Mouse (Mus musculus): Measurements from ENCODE around the gene Aox4. TPM values are rescaled to one million over a fixed set of nuclear protein-coding genes. Genes with fewer than 3 reads are reported as not detected.

Aox4 gene
- polyA plus RNA-seq, 1 experiment from 2014 or later = 2.7 TPM

DNA sequence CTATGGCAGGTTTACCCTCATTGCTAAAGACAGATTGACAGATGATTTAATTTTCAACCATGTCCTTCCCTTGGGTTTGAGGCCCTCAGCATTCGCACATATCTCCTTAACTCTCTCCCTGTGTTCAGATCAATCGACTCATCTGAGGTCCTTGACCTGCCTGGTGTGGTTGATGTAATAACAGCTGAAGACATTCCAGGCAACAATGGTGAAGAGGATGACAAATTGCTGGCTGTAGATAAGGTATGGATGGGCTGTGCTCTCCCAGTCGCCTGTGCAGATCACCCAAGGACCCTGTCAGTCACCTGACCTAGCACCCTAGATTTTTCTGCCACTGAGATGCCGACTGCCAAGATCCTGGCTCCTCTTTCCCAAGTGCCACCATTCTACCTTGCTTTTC lies 99.7 kb downstream of the Aox4 start:
- no peaks in the 10 kb centered on the region for H3K9me3 ChIP-seq
- no peaks in the 10 kb centered on the region for H3K36me3 ChIP-seq
- H3K4me1 ChIP-seq = peaks cover 16% of the 10 kb centered on the region
- H3K27me3 ChIP-seq (ENCODE audit: insufficient read depth, poor library complexity, severe bottlenecking) = peaks cover 14% of the 10 kb centered on the region; the same call in 1 of the 2 replicates
- 25% methylated on average over 4 of the region's 4 CpGs for WGBS
- H3K4me3 ChIP-seq = no peak overlapping the region
- H3K27ac ChIP-seq = no peak overlapping the region
- peak; percentile 60 for DNase-seq (ENCODE audit: low spot score)

DNA sequence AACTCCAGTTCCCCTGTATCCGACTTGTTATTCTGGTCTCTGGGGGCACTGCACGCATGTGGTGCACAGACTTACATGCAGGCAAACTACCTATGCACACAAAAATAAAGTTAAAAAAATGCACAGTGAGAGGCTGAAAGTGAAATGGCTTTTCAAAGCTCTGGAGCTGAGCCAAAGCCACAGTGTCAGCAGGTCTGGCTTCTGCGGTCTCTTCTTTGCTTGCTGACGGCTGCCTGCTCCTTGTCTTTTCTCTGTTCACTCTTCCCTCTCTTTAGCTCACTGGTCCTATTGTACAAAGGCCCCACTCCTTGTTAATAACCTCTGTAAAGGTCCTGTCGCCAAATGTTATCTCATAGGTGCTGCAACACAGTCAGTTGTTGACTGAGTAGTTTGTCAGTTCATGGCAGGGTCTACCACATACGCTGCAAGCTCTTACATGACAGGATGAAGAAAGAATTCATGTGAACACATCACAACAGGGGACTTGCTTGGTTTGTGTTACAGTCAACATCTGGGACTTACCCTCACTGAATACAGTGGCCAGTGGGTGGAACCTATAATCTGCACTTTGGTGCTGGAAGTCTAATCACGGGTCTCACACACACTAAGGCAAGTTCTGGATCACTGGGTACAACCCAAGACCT lies 101.1 kb downstream of the Aox4 start:
- Histone ChIP-seq H3K4me3 (no peak overlapping the region), H3K36me3 (no peaks in the 10 kb centered on the region), H3K9me3 (no peaks in the 10 kb centered on the region), H3K4me1 (peaks cover 8% of the 10 kb centered on the region; the same call in 1 of the 2 replicates), H3K27me3 (ENCODE audit: insufficient read depth, poor library complexity, severe bottlenecking) (peaks cover 14% of the 10 kb centered on the region; the same call in 1 of the 2 replicates), H3K27ac (no peak overlapping the region)
- DNase-seq (ENCODE audit: low spot score) = no peak
- WGBS = 64% methylated on average over 7 of the region's 7 CpGs

DNA sequence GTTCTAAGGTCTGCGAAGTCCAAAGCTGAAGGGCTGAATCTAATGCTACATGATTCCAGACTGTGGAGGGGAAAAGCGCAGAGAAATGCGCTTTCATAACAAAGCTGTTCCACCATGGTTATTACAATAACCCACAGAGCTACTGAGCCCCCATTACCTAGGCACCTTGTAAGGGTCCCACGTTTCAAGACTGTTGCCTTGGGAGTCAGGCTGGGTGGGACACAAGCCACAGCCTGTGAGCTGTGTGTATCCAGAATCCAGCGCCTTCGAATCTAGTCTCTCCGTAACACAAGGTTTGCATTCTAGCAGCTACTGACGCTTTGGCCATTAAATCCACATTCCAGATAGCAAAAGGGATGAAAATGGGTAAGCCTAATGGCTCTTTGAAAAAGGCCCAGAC lies 103.0 kb downstream of the Aox4 start:
- no peaks in the 10 kb centered on the region for H3K36me3 ChIP-seq
- peaks cover 7% of the 10 kb centered on the region; the same call in 1 of the 2 replicates for H3K27me3 ChIP-seq (ENCODE audit: insufficient read depth, poor library complexity, severe bottlenecking)
- DNase-seq (ENCODE audit: low spot score) = no peak
- 85% methylated on average over 8 of the region's 8 CpGs for WGBS
- H3K9me3 ChIP-seq = no peaks in the 10 kb centered on the region
- no peak overlapping the region for H3K4me3 ChIP-seq
- H3K27ac ChIP-seq = no peak overlapping the region
- H3K4me1 ChIP-seq = 0 out of 2 replicates have a peak, but pooled peaks cover 4% of the 10 kb centered on the region

DNA sequence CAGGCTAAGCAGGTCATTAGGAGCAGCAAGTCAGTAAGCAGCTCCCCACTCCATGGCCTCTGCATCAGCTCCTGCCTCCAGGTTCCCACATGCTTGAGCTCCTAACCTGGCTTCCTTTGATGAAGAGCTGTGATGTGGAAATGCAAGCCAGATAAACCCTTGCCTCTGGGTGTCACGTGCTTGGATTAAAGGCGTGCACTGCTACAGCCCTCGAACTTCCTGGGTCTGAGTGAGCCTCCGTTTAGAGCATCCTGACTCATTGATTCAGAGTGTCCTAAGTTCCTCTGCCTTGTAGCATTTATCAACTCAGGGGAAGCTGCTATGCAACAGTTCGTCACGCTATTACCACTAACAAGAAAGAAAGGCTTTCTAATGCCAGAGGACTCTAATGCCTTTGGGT lies 105.3 kb downstream of the Aox4 start:
- H3K27ac ChIP-seq = no peak overlapping the region
- H3K36me3 ChIP-seq = no peaks in the 10 kb centered on the region
- H3K4me1 ChIP-seq = no peaks in the 10 kb centered on the region
- H3K9me3 ChIP-seq = no peaks in the 10 kb centered on the region
- 65% methylated on average over 6 of the region's 6 CpGs for WGBS
- peak; percentile 66 for DNase-seq (ENCODE audit: low spot score)
- no peaks in the 10 kb centered on the region for H3K27me3 ChIP-seq (ENCODE audit: insufficient read depth, poor library complexity, severe bottlenecking)
- no peak overlapping the region for H3K4me3 ChIP-seq

Other genes starting within 250 kb of the Aox4 start
- 18.0 and 18.4 TPM in 2 replicates for gene Sgo2a, start 214.4 kb upstream of the Aox4 start, polyA plus RNA-seq (2016; fragmentation: Nextera tagmentation; extraction: Ambion mirVana)
- gene Kctd18, start 191.4 kb upstream of the Aox4 start, polyA plus RNA-seq (2016; fragmentation: Nextera tagmentation; extraction: Ambion mirVana) = 12.0 and 12.5 TPM in 2 replicates
- gene Aox1, start 180.5 kb upstream of the Aox4 start, polyA plus RNA-seq (2016; fragmentation: Nextera tagmentation; extraction: Ambion mirVana) = 0.33 and 0.64 TPM in 2 replicates
- gene Aox3, start 97.3 kb upstream of the Aox4 start, polyA plus RNA-seq (2016; fragmentation: Nextera tagmentation; extraction: Ambion mirVana) = 0.04 TPM in 1 of 2 replicates, not detected in the other
- 0.05 TPM in 1 of 2 replicates, not detected in the other for gene Aox2, start 67.9 kb downstream of the Aox4 start, polyA plus RNA-seq (2016; fragmentation: Nextera tagmentation; extraction: Ambion mirVana)
- 287 and 342 TPM in 2 replicates for gene Bzw1, start 182.5 kb downstream of the Aox4 start, polyA plus RNA-seq (2016; fragmentation: Nextera tagmentation; extraction: Ambion mirVana)
- gene Clk1, start 213.7 kb downstream of the Aox4 start, polyA plus RNA-seq (2016; fragmentation: Nextera tagmentation; extraction: Ambion mirVana) = 117 TPM in 2 replicates
- gene Nif3l1, start 234.8 kb downstream of the Aox4 start, polyA plus RNA-seq (2016; fragmentation: Nextera tagmentation; extraction: Ambion mirVana) = 35.7 and 48.5 TPM in 2 replicates
- gene Ppil3, start 235.1 kb downstream of the Aox4 start, polyA plus RNA-seq (2016; fragmentation: Nextera tagmentation; extraction: Ambion mirVana) = 43.0 and 47.7 TPM in 2 replicates